32 mouse cellular contexts compared by ENCODE assay signal in genomic region chr12:85197371-85197770, GRCm38 (mm10). TPM values are rescaled to one million over a fixed set of nuclear protein-coding genes. Genes with fewer than 3 reads are reported as not detected.
DNase-seq lines count a peak whose midpoint lies in the region; ATAC-seq and TF ChIP-seq lines count a peak whose summit lies in the region.
"Had no signal": no experiment of that assay in that cellular context is flagged by ENCODE, and none has a peak within 500 bp of the region (broad histone marks: within the 10 kb centered on the region; RNA-seq: fewer than 3 reads in every experiment).

No protein-coding gene starts in this region.

- DNase-seq in gastrocnemius, adult 2 months: peak; percentile 13
- DNase-seq in gastrocnemius, adult 8-10 months (ENCODE audit: low spot score in 2 of 2): no peak
- DNase-seq in kidney, adult 11 months: no peak
- DNase-seq in stomach, postnatal 0 days (ENCODE audit: low spot score): no peak
- DNase-seq in liver, postnatal 0 days: no peak
- DNase-seq: adrenal gland, postnatal 10 days; cerebellum, adult 11-12 months; cerebellum, postnatal 10 days; gastrocnemius, postnatal 36 days; heart, adult 2 months; heart, postnatal 14 days; kidney, adult 18-20 months; layer of hippocampus, postnatal 36 days; left cerebral cortex, postnatal 4 days; liver; lung, postnatal 36 days; retina, postnatal 1 day; right cerebral cortex, postnatal 25 days; thymus, adult 18-20 months; thymus, postnatal 25 days had no signal

- no peak overlapping the region for H3K4me2 ChIP-seq in kidney, embryonic 15.5 days
- no peak overlapping the region for H3K4me2 ChIP-seq in stomach, embryonic 14.5 days (replicated peaks; ENCODE audit: low read depth, low read length)
- no peak overlapping the region for H3K4me2 ChIP-seq in stomach, postnatal 0 days (replicated peaks; ENCODE audit: low read depth)
- no peak overlapping the region for H3K4me2 ChIP-seq in liver, postnatal 0 days (ENCODE audit: low read depth, low read length)
- H3K4me2 ChIP-seq: embryonic facial prominence, embryonic 15.5 days; forebrain, embryonic 13.5 days; hindbrain, embryonic 12.5 days; lung, embryonic 15.5 days; midbrain, embryonic 12.5 days; neural tube, embryonic 15.5 days had no signal

- no peak for TF ChIP-seq CTCF in gastrocnemius, adult 2 months (IDR thresholded peaks at IDR 0.05)
- no peak for TF ChIP-seq CTCF in stomach, postnatal 0 days (IDR thresholded peaks at IDR 0.05; ENCODE audit: low read depth)
- TF ChIP-seq CTCF in liver, postnatal 0 days (IDR thresholded peaks at IDR 0.05; ENCODE audit: low read depth): no peak

- 53% methylated on average over 7 of the region's 7 CpGs for WGBS in kidney, embryonic 15.5 days
- 50% methylated on average over 7 of the region's 7 CpGs for WGBS in stomach, embryonic 14.5 days
- 60% methylated on average over 7 of the region's 7 CpGs for WGBS in stomach, postnatal 0 days
- 76% methylated on average over 7 of the region's 7 CpGs for WGBS in liver, postnatal 0 days (ENCODE audit: insufficient replicate concordance)

- H3K4me1 ChIP-seq in kidney, embryonic 15.5 days: peaks cover 67% of the 10 kb centered on the region
- H3K4me1 ChIP-seq in stomach, embryonic 14.5 days (ENCODE audit: control insufficient read depth, insufficient read depth, low read length): peaks cover 50% of the 10 kb centered on the region
- H3K4me1 ChIP-seq in stomach, postnatal 0 days (replicated peaks; ENCODE audit: control insufficient read depth, insufficient read depth): peaks cover 4% of the 10 kb centered on the region; the same call in 1 of the 2 replicates
- peaks cover 1% of the 10 kb centered on the region for H3K4me1 ChIP-seq in liver, postnatal 0 days (ENCODE audit: insufficient read depth)

- no peak overlapping the region for H3K9ac ChIP-seq in kidney, embryonic 15.5 days
- H3K9ac ChIP-seq in stomach, embryonic 14.5 days (replicated peaks; ENCODE audit: low read depth, low read length): no peak overlapping the region
- H3K9ac ChIP-seq in stomach, postnatal 0 days (ENCODE audit: low read length): no peak overlapping the region
- H3K9ac ChIP-seq in liver, postnatal 0 days (replicated peaks): no peak overlapping the region
- H3K9ac ChIP-seq: embryonic facial prominence, embryonic 15.5 days; forebrain, embryonic 13.5 days; hindbrain, embryonic 12.5 days; liver, embryonic 14.5 days; lung, embryonic 15.5 days; midbrain, embryonic 12.5 days; neural tube, embryonic 15.5 days had no signal

- H3K9me3 ChIP-seq in kidney, embryonic 15.5 days (replicated peaks): no peaks in the 10 kb centered on the region
- no peaks in the 10 kb centered on the region for H3K9me3 ChIP-seq in stomach, embryonic 14.5 days (ENCODE audit: control insufficient read depth, low read depth, low read length)
- no peaks in the 10 kb centered on the region for H3K9me3 ChIP-seq in stomach, postnatal 0 days (ENCODE audit: control insufficient read depth, low read length)
- no peaks in the 10 kb centered on the region for H3K9me3 ChIP-seq in liver, postnatal 0 days (ENCODE audit: low read length)
- H3K9me3 ChIP-seq: embryonic facial prominence, embryonic 15.5 days; forebrain, embryonic 13.5 days; G1E; hindbrain, embryonic 12.5 days; lung, embryonic 15.5 days; midbrain, embryonic 12.5 days; neural tube, embryonic 15.5 days had no signal

- intact Hi-C loops in gastrocnemius, adult 2 months (cut with DNase I): no loop called here

- no peak for ATAC-seq in kidney, embryonic 15.5 days (replicated peaks; ENCODE audit: low FRiP score)
- no peak for ATAC-seq in stomach, embryonic 14.5 days (ENCODE audit: insufficient number of reproducible peaks, insufficient read depth, low FRiP score, low read depth)
- no peak for ATAC-seq in stomach, postnatal 0 days (ENCODE audit: low FRiP score, low TSS enrichment)
- no peak for ATAC-seq in liver, postnatal 0 days
- ATAC-seq: forebrain, embryonic 13.5 days; Patski had no signal

- no peak overlapping the region for H3K27ac ChIP-seq in gastrocnemius, adult 2 months
- H3K27ac ChIP-seq in kidney, embryonic 15.5 days: 0 out of 2 replicates have a peak overlapping the region, but pooled peaks have one; percentile 25
- peak overlapping the region; percentile 2; the same call in 1 of the 2 replicates for H3K27ac ChIP-seq in stomach, embryonic 14.5 days (ENCODE audit: low read length)
- no peak overlapping the region for H3K27ac ChIP-seq in stomach, postnatal 0 days (replicated peaks)
- no peak overlapping the region for H3K27ac ChIP-seq in liver, postnatal 0 days (ENCODE audit: low read depth)
- H3K27ac ChIP-seq: embryonic facial prominence, embryonic 15.5 days; forebrain, embryonic 13.5 days; heart, adult 2 months; hindbrain, embryonic 12.5 days; liver, embryonic 14.5 days; lung, embryonic 15.5 days; midbrain, embryonic 12.5 days; neural tube, embryonic 15.5 days had no signal

- TF ChIP-seq EP300 in stomach, postnatal 0 days (optimal IDR thresholded peaks at IDR 0.05): no peak
- no peak for TF ChIP-seq EP300 in liver, postnatal 0 days (IDR thresholded peaks at IDR 0.05; ENCODE audit: low read depth)

- H3K27me3 ChIP-seq in kidney, embryonic 15.5 days: no peaks in the 10 kb centered on the region
- no peaks in the 10 kb centered on the region for H3K27me3 ChIP-seq in stomach, embryonic 14.5 days (ENCODE audit: control insufficient read depth, insufficient read depth, low read length)
- H3K27me3 ChIP-seq in stomach, postnatal 0 days (ENCODE audit: control insufficient read depth, insufficient read depth, low read length): no peaks in the 10 kb centered on the region
- H3K27me3 ChIP-seq in liver, postnatal 0 days (ENCODE audit: insufficient read depth, low read length): no peaks in the 10 kb centered on the region
- H3K27me3 ChIP-seq: embryonic facial prominence, embryonic 15.5 days; lung, embryonic 15.5 days; neural tube, embryonic 15.5 days; Patski had no signal

- no peaks in the 10 kb centered on the region for H3K36me3 ChIP-seq in kidney, embryonic 15.5 days
- H3K36me3 ChIP-seq in stomach, embryonic 14.5 days (ENCODE audit: control insufficient read depth, insufficient read depth, low read length): no peaks in the 10 kb centered on the region
- no peaks in the 10 kb centered on the region for H3K36me3 ChIP-seq in stomach, postnatal 0 days (ENCODE audit: control insufficient read depth, insufficient read depth, low read length)
- H3K36me3 ChIP-seq in liver, postnatal 0 days (replicated peaks; ENCODE audit: insufficient read depth, low read length): no peaks in the 10 kb centered on the region
- H3K36me3 ChIP-seq: embryonic facial prominence, embryonic 15.5 days; G1E; hindbrain, embryonic 12.5 days; lung, embryonic 15.5 days; midbrain, embryonic 12.5 days; neural tube, embryonic 15.5 days had no signal

- H3K4me3 ChIP-seq in gastrocnemius, adult 2 months: no peak overlapping the region
- H3K4me3 ChIP-seq in kidney, embryonic 15.5 days (replicated peaks): no peak overlapping the region
- no peak overlapping the region for H3K4me3 ChIP-seq in stomach, embryonic 14.5 days (ENCODE audit: low read depth, low read length)
- H3K4me3 ChIP-seq in stomach, postnatal 0 days (ENCODE audit: low read depth, low read length): no peak overlapping the region
- H3K4me3 ChIP-seq in liver, postnatal 0 days (ENCODE audit: low read depth, low read length): no peak overlapping the region
- H3K4me3 ChIP-seq: embryonic facial prominence, embryonic 15.5 days; forebrain, embryonic 13.5 days; heart, adult 2 months; hindbrain, embryonic 12.5 days; lung, embryonic 15.5 days; midbrain, embryonic 12.5 days; neural tube, embryonic 15.5 days had no signal

RNA-seq across cellular contexts. Expression of gene Pgf, which starts 19.8 kb away (rescaled TPM):
- total RNA-seq in gastrocnemius, adult 2 months (2021): 1 to 10 TPM; 1.5 to 1.8 TPM
- 1 to 10 TPM in 3 of 4 experiments, under 1 TPM in 1; 0.70 to 2.1 (median 1.5) TPM for total RNA-seq in gastrocnemius, adult 8-10 months (2022)
- polyA plus RNA-seq in kidney, embryonic 15.5 days (2015; fragmentation: Nextera tagmentation; extraction: Ambion mirVana): 15.9 and 18.8 TPM in 2 replicates
- polyA plus RNA-seq in stomach, embryonic 14.5 days (2014; fragmentation: Nextera tagmentation; extraction: Ambion mirVana): 18.2 and 21.8 TPM in 2 replicates
- polyA plus RNA-seq in stomach, postnatal 0 days (2015; fragmentation: Nextera tagmentation; extraction: Ambion mirVana): 3.0 and 3.5 TPM in 2 replicates
- 0.36 and 0.45 TPM in 2 replicates for polyA plus RNA-seq in liver, postnatal 0 days (2015; fragmentation: Nextera tagmentation; extraction: Ambion mirVana)
- total RNA-seq: common myeloid progenitor, adult 5-6 weeks had no signal
- polyA plus RNA-seq: G1E had no signal

RNA-seq across cellular contexts. Expression of gene Eif2b2, which starts 21.9 kb away (rescaled TPM):
- 10 to 100 TPM; 56.1 to 63.1 TPM for total RNA-seq in gastrocnemius, adult 2 months (2021)
- total RNA-seq in gastrocnemius, adult 8-10 months (2022): 10 to 100 TPM; 50.2 to 68.0 (median 60.0) TPM
- 98.7 and 105 TPM in 2 replicates for polyA plus RNA-seq in kidney, embryonic 15.5 days (2015; fragmentation: Nextera tagmentation; extraction: Ambion mirVana)
- polyA plus RNA-seq in stomach, embryonic 14.5 days (2014; fragmentation: Nextera tagmentation; extraction: Ambion mirVana): 81.1 and 82.5 TPM in 2 replicates
- 50.8 and 58.7 TPM in 2 replicates for polyA plus RNA-seq in stomach, postnatal 0 days (2015; fragmentation: Nextera tagmentation; extraction: Ambion mirVana)
- polyA plus RNA-seq in liver, postnatal 0 days (2015; fragmentation: Nextera tagmentation; extraction: Ambion mirVana): 21.7 and 24.6 TPM in 2 replicates

RNA-seq across cellular contexts. Expression of gene Rps6kl1, which starts 46.3 kb away (rescaled TPM):
- total RNA-seq in gastrocnemius, adult 2 months (2021): 1 to 10 TPM in 1 of 2 experiments, under 1 TPM in 1; 0.94 to 1.1 TPM
- under 1 TPM; 0.31 to 0.46 (median 0.32) TPM for total RNA-seq in gastrocnemius, adult 8-10 months (2022)
- polyA plus RNA-seq in kidney, embryonic 15.5 days (2015; fragmentation: Nextera tagmentation; extraction: Ambion mirVana): 1.0 and 1.4 TPM in 2 replicates
- polyA plus RNA-seq in stomach, embryonic 14.5 days (2014; fragmentation: Nextera tagmentation; extraction: Ambion mirVana): 1.5 and 1.8 TPM in 2 replicates
- 0.65 and 0.75 TPM in 2 replicates for polyA plus RNA-seq in stomach, postnatal 0 days (2015; fragmentation: Nextera tagmentation; extraction: Ambion mirVana)
- 0.39 and 0.61 TPM in 2 replicates for polyA plus RNA-seq in liver, postnatal 0 days (2015; fragmentation: Nextera tagmentation; extraction: Ambion mirVana)
- total RNA-seq: common myeloid progenitor, adult 5-6 weeks had no signal

Comparison
In these comparisons a context has a peak if more than half of its experiments do, and no peak if none do; other contexts are left out.
1. H3K27ac ChIP-seq: peak in kidney, embryonic 15.5 days (single experiment) and stomach, embryonic 14.5 days (single experiment); none in gastrocnemius, adult 2 months (single experiment), stomach, postnatal 0 days (single experiment) and liver, postnatal 0 days (single experiment).